In genomic region chr9:69713577-69714327, GRCm38 (mm10) we compare ENCODE assay signal across 15 mouse cellular contexts. TPM values are rescaled to one million over a fixed set of nuclear protein-coding genes. Genes with fewer than 3 reads are reported as not detected.
DNase-seq lines count a peak whose midpoint lies in the region; ATAC-seq and TF ChIP-seq lines count a peak whose summit lies in the region.
"Had no signal": no experiment of that assay in that cellular context is flagged by ENCODE, and none has a peak within 500 bp of the region (broad histone marks: within the 10 kb centered on the region; RNA-seq: fewer than 3 reads in every experiment).

No protein-coding gene starts in this region.

- no peak for TF ChIP-seq CTCF in midbrain, postnatal 0 days (IDR thresholded peaks at IDR 0.05)

- DNase-seq in embryo, embryonic 10.5 days (ENCODE audit: low spot score), result peak; percentile 80
- DNase-seq in midbrain, postnatal 0 days (ENCODE audit: low spot score), result peak; percentile 46
- DNase-seq in frontal cortex, postnatal 36 days (ENCODE audit: low spot score in 2 of 2), result no peak
- DNase-seq in gastrocnemius, adult 8-10 months (ENCODE audit: low spot score in 2 of 2), result no peak
- DNase-seq in kidney, postnatal 36 days, result no peak
- DNase-seq: adrenal gland, postnatal 36 days; cerebellum, adult 9-11 months; liver had no signal

- no peak overlapping the region for H3K9ac ChIP-seq in kidney, embryonic 15.5 days
- H3K9ac ChIP-seq in kidney, embryonic 16.5 days (replicated peaks; ENCODE audit: low read length), result no peak overlapping the region
- no peak overlapping the region for H3K9ac ChIP-seq in hindbrain, embryonic 12.5 days
- no peak overlapping the region for H3K9ac ChIP-seq in midbrain, postnatal 0 days (replicated peaks; ENCODE audit: low read length, poor library complexity, severe bottlenecking)

- H3K4me1 ChIP-seq in kidney, embryonic 15.5 days, result peaks cover 34% of the 10 kb centered on the region
- peaks cover 13% of the 10 kb centered on the region for H3K4me1 ChIP-seq in kidney, embryonic 16.5 days (ENCODE audit: insufficient read depth, low read length)
- peaks cover 28% of the 10 kb centered on the region for H3K4me1 ChIP-seq in hindbrain, embryonic 12.5 days
- H3K4me1 ChIP-seq in midbrain, postnatal 0 days (ENCODE audit: insufficient read depth, low read length), result no peaks in the 10 kb centered on the region

- no peak overlapping the region for H3K4me3 ChIP-seq in kidney, embryonic 15.5 days (replicated peaks)
- H3K4me3 ChIP-seq in kidney, embryonic 16.5 days (ENCODE audit: low read length), result no peak overlapping the region
- no peak overlapping the region for H3K4me3 ChIP-seq in hindbrain, embryonic 12.5 days
- H3K4me3 ChIP-seq in midbrain, postnatal 0 days (ENCODE audit: low read depth, low read length), result no peak overlapping the region

- no peaks in the 10 kb centered on the region; the same call in 1 of the 2 replicates for H3K9me3 ChIP-seq in kidney, embryonic 15.5 days (replicated peaks)
- no peaks in the 10 kb centered on the region for H3K9me3 ChIP-seq in kidney, embryonic 16.5 days (ENCODE audit: low read length)
- H3K9me3 ChIP-seq in hindbrain, embryonic 12.5 days (replicated peaks), result no peaks in the 10 kb centered on the region
- no peaks in the 10 kb centered on the region for H3K9me3 ChIP-seq in midbrain, postnatal 0 days (ENCODE audit: low read length)

- no peaks in the 10 kb centered on the region for H3K27me3 ChIP-seq in kidney, embryonic 15.5 days
- H3K27me3 ChIP-seq in kidney, embryonic 16.5 days (ENCODE audit: insufficient read depth, low read length), result no peaks in the 10 kb centered on the region
- H3K27me3 ChIP-seq in hindbrain, embryonic 12.5 days, result no peaks in the 10 kb centered on the region
- no peaks in the 10 kb centered on the region for H3K27me3 ChIP-seq in midbrain, postnatal 0 days (ENCODE audit: insufficient read depth, low read length)
- H3K27me3 ChIP-seq: Patski had no signal

- ATAC-seq in kidney, embryonic 15.5 days (replicated peaks; ENCODE audit: low FRiP score), result no peak
- no peak for ATAC-seq in kidney, embryonic 16.5 days (ENCODE audit: low FRiP score, low TSS enrichment)
- ATAC-seq in hindbrain, embryonic 12.5 days (ENCODE audit: low FRiP score), result peak; percentile 89
- no peak for ATAC-seq in midbrain, postnatal 0 days (ENCODE audit: low FRiP score)

- no peak overlapping the region for H3K4me2 ChIP-seq in kidney, embryonic 15.5 days
- H3K4me2 ChIP-seq in kidney, embryonic 16.5 days (replicated peaks; ENCODE audit: low read depth, low read length), result no peak overlapping the region
- peak overlapping the region; percentile 41 for H3K4me2 ChIP-seq in hindbrain, embryonic 12.5 days (replicated peaks)
- H3K4me2 ChIP-seq in midbrain, postnatal 0 days (ENCODE audit: low read depth, low read length, poor library complexity, severe bottlenecking), result no peak overlapping the region; the same call in 1 of the 2 replicates

- H3K27ac ChIP-seq in kidney, embryonic 15.5 days, result 0 out of 2 replicates have a peak overlapping the region, but pooled peaks have one; percentile 72
- no peak overlapping the region; the same call in 1 of the 2 replicates for H3K27ac ChIP-seq in kidney, embryonic 16.5 days (ENCODE audit: low read length)
- H3K27ac ChIP-seq in hindbrain, embryonic 12.5 days, result peak overlapping the region; percentile 69
- no peak overlapping the region for H3K27ac ChIP-seq in midbrain, postnatal 0 days (ENCODE audit: low read depth, low read length)

- WGBS in kidney, embryonic 15.5 days, result 58% methylated on average over 18 of the region's 18 CpGs
- 62% methylated on average over 18 of the region's 18 CpGs for whole genome bisulfite sequencing in kidney, embryonic 16.5 days
- WGBS in hindbrain, embryonic 12.5 days, result 16% methylated on average over 18 of the region's 18 CpGs
- WGBS in midbrain, postnatal 0 days, result 16% methylated on average over 18 of the region's 18 CpGs

- no peaks in the 10 kb centered on the region for H3K36me3 ChIP-seq in kidney, embryonic 15.5 days
- no peaks in the 10 kb centered on the region for H3K36me3 ChIP-seq in kidney, embryonic 16.5 days (ENCODE audit: insufficient read depth, low read length)
- H3K36me3 ChIP-seq in hindbrain, embryonic 12.5 days, result no peaks in the 10 kb centered on the region
- no peaks in the 10 kb centered on the region for H3K36me3 ChIP-seq in midbrain, postnatal 0 days (ENCODE audit: insufficient read depth, low read length)

RNA-seq across cellular contexts. Expression of gene Foxb1, which starts 47.0 kb away (rescaled TPM):
- 0.09 and 0.13 TPM in 2 replicates for polyA plus RNA-seq in kidney, embryonic 15.5 days (2015; fragmentation: Nextera tagmentation; extraction: Ambion mirVana)
- 0.05 and 0.09 TPM in 2 replicates for polyA plus RNA-seq in kidney, embryonic 16.5 days (2015; fragmentation: Nextera tagmentation; extraction: Ambion mirVana)
- 5.5 and 7.5 TPM in 2 replicates for polyA plus RNA-seq in hindbrain, embryonic 12.5 days (2016; fragmentation: Nextera tagmentation; extraction: Ambion mirVana)
- 18.0 and 18.1 TPM in 2 replicates for total RNA-seq in midbrain, postnatal 0 days (2014; rRNA removed)
- 16.5 and 18.5 TPM in 2 replicates for polyA plus RNA-seq in midbrain, postnatal 0 days (2015; fragmentation: Nextera tagmentation; extraction: Ambion mirVana)
- total RNA-seq in gastrocnemius, adult 8-10 months (2022), result not detected
- total RNA-seq: adrenal gland, postnatal 36 days; heart, adult 8-10 months; layer of hippocampus, postnatal 14 days; megakaryocyte, adult 5-6 weeks had no signal
- polyA plus RNA-seq: Patski had no signal

Comparison
In these comparisons a context has a peak if more than half of its experiments do, and no peak if none do; other contexts are left out.
1. H3K27ac ChIP-seq: peak in kidney, embryonic 15.5 days (single experiment) and hindbrain, embryonic 12.5 days (single experiment); none in kidney, embryonic 16.5 days (single experiment) and midbrain, postnatal 0 days (single experiment).
2. DNase-seq: peak in embryo, embryonic 10.5 days (single experiment) and midbrain, postnatal 0 days (single experiment); none in frontal cortex, postnatal 36 days (0 of 2), gastrocnemius, adult 8-10 months (0 of 2) and kidney, postnatal 36 days (0 of 2).